Mouse (Mus musculus) testis, adult 10 weeks (tissue): ENCODE data around the gene Crygc. TPM values are rescaled to one million over a fixed set of nuclear protein-coding genes. Genes with fewer than 3 reads are reported as not detected.

Experiments used
- polyA plus RNA-seq: library from polyadenylated mRNA; stranded (reverse); fragments of 350-450 nt; fragmentation: Illumina TruSeq; extraction: RNeasy Lipid Tissue Mini Kit (QIAGEN cat#74804); gene quantifications from one replicate; pipeline ENCODE4 v1.2.3, GENCODE M21; 2014; ENCODE audit warnings: low read depth, low replicate concordance

Gene Crygc
- polyA plus RNA-seq, result not detected

GRCm38 (mm10) chr1:65073589-65073988 lies at the start of gene Crygc:
Crygc (minus strand) TSS chr1:65073689.

GRCm38 (mm10) chr1:65122574-65123372 lies 49.3 kb upstream of the Crygc start, which contains the start of gene D630023F18Rik:
D630023F18Rik (minus strand) TSS chr1:65123214.

GRCm38 (mm10) chr1:65119438-65119837 lies 45.9 kb upstream of the Crygc start, which contains the start of gene Gm28845:
Gm28845 (minus strand) TSS chr1:65119558.

GRCm38 (mm10) chr1:65103273-65103672 lies 29.8 kb upstream of the Crygc start, which contains the start of gene Cryga:
Cryga (minus strand) TSS chr1:65103373.

GRCm38 (mm10) chr1:65082188-65082587 lies 8.7 kb upstream of the Crygc start, which contains the start of gene Crygb:
Crygb (minus strand) TSS chr1:65082288.

GRCm38 (mm10) chr1:65063352-65063751 lies 10.1 kb downstream of the Crygc start, which contains the start of gene Crygd:
Crygd (minus strand) TSS chr1:65063452.

GRCm38 (mm10) chr1:65050952-65051351 lies 22.5 kb downstream of the Crygc start, which contains the start of gene Cryge:
Cryge (minus strand) TSS chr1:65051149.

GRCm38 (mm10) chr1:65032641-65033040 lies 40.8 kb downstream of the Crygc start, which contains the start of gene Akr1cl:
Akr1cl (minus strand) TSS chr1:65032759.

Other genes with a start within 250 kb of the Crygc start
- 2.7 TPM for gene Plekhm3, start 116.9 kb downstream of the Crygc start, polyA plus RNA-seq
- 234 TPM for gene Akr1cl, start 40.9 kb downstream of the Crygc start, polyA plus RNA-seq
- not detected for gene Cryge, start 22.5 kb downstream of the Crygc start, polyA plus RNA-seq
- gene Crygd, start 10.2 kb downstream of the Crygc start, polyA plus RNA-seq, result not detected
- gene Crygb, start 8.6 kb upstream of the Crygc start, polyA plus RNA-seq, result not detected
- not detected for gene Cryga, start 29.7 kb upstream of the Crygc start, polyA plus RNA-seq
- gene Gm28845, start 45.9 kb upstream of the Crygc start, polyA plus RNA-seq, result not detected
- gene D630023F18Rik, start 49.5 kb upstream of the Crygc start, polyA plus RNA-seq, result not detected
- gene Idh1, start 112.8 kb upstream of the Crygc start, polyA plus RNA-seq, result 100.0 TPM
- gene Pikfyve, start 113.0 kb upstream of the Crygc start, polyA plus RNA-seq, result 16.2 TPM
- 3.8 TPM for gene Pth2r, start 208.4 kb upstream of the Crygc start, polyA plus RNA-seq